Mouse (Mus musculus) liver, adult 2 months (tissue): Measurements from ENCODE around the gene Hist1h4h. TPM values are rescaled to one million over a fixed set of nuclear protein-coding genes. Genes with fewer than 3 reads are reported as not detected.
"Not testable (repeated sequence)": the region's sequence is repeated elsewhere in the genome, so short reads cannot be mapped to it uniquely, and the experiment has no call there.

ENCODE experiments used
- DNase-seq: peaks from one replicate; pipeline ENCODE4 v3.0.0-alpha.2; 2011; ENCODE audit warnings: low read depth, low spot score; ENCODE audit errors: extremely low read depth
- H3K27ac ChIP-seq: fragments of 200-500 bp; replicated peaks from 2 replicates; pipeline ENCODE4 v1.5.1; 2012; ENCODE audit warnings: low read depth, mild to moderate bottlenecking, control low read depth, inconsistent platforms, low read length; ENCODE audit not compliant: insufficient read depth
- H3K27me3 ChIP-seq: fragments of 200-500 bp; 2 replicates; pipeline ENCODE4 v1.6.1; 2012; ENCODE audit warnings: mild to moderate bottlenecking, moderate library complexity, low read length, inconsistent platforms; ENCODE audit not compliant: control insufficient read depth, insufficient read depth
- H3K36me3 ChIP-seq: fragments of 200-500 bp; 2 replicates; pipeline ENCODE4 v1.6.1; 2012; ENCODE audit warnings: low read length, inconsistent platforms; ENCODE audit not compliant: control insufficient read depth, insufficient read depth
- H3K4me1 ChIP-seq: fragments of 200-500 bp; 2 replicates; pipeline ENCODE4 v1.6.1; 2011; ENCODE audit warnings: low read length; ENCODE audit not compliant: control insufficient read depth, insufficient read depth
- H3K4me3 ChIP-seq: fragments of 200-500 bp; 2 replicates; pipeline ENCODE4 v1.5.1; 2011; ENCODE audit warnings: low read depth, mild to moderate bottlenecking, control low read depth, low read length, moderate library complexity; ENCODE audit not compliant: insufficient read depth
- H3K79me2 ChIP-seq: fragments of 200-500 bp; 2 replicates; pipeline ENCODE4 v1.6.1; 2012; ENCODE audit warnings: inconsistent platforms, mild to moderate bottlenecking, low read length, moderate library complexity; ENCODE audit not compliant: control insufficient read depth, insufficient read depth
- H3K9ac ChIP-seq: fragments of 200-500 bp; 2 replicates; pipeline ENCODE4 v1.6.1; 2012; ENCODE audit warnings: low read depth, mild to moderate bottlenecking, control low read depth, inconsistent platforms, low read length
- CTCF ChIP-seq: fragments of 200-500 bp; IDR thresholded peaks from 2 replicates; pipeline ENCODE4 v1.5.1; 2011; ENCODE audit warnings: low read depth, low read length, control low read depth
- POLR2A ChIP-seq: fragments of 200-500 bp; IDR thresholded peaks from 2 replicates; pipeline ENCODE4 v1.6.1; 2011; ENCODE audit warnings: low read length, control low read depth; ENCODE audit not compliant: insufficient read depth; ENCODE audit errors: extremely low read depth
- WGBS: fragments of 180-500 bp; shearing (Covaris S2); methylation state at CpG from one replicate; pipeline ENCODE4 v1.1.7; 2018; 5-methylcytosine and 5-hydroxymethylcytosine counted together
- polyA plus RNA-seq: library from polyadenylated mRNA; depleted of rRNA; stranded (reverse); fragments of >200 nt; gene quantifications from 2 replicates; pipeline ENCODE4 v1.2.3, GENCODE M21; 2012
- total RNA-seq: library from RNA; depleted of rRNA; stranded (reverse); fragments of >200 nt; gene quantifications from 2 replicates; pipeline ENCODE4 v1.2.3, GENCODE M21; 2014

Gene Hist1h4h
- total and polyA plus RNA-seq, 2 experiments, result 8.5 to 706 TPM

DNA sequence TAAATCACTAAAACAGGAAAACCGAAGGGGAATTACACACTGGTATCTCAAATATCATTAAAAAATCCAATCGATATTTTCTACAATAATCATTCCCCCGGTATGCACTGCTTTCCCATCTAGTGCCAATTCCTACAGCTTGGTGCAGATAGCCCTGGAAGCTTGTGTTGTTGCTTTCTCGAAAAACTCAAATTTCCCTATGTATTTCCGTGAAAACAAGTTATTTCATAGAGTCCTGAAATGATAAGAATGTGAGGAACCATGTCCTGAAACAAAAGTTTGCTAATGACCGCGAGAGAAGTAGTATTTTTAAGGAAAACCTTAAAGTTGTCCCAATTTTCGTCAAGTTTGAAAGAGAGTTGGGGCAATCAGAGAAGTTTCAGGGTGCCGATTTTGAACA lies 23.5 kb downstream of the Hist1h4h start:
- no peak overlapping the region; the same call in 1 of the 2 replicates for H3K4me3 ChIP-seq
- H3K27me3 ChIP-seq, result no peaks in the 10 kb centered on the region
- no peak overlapping the region for H3K9ac ChIP-seq
- H3K79me2 ChIP-seq, result no peaks in the 10 kb centered on the region
- no peaks in the 10 kb centered on the region; the same call in 1 of the 2 replicates for H3K4me1 ChIP-seq
- no peak overlapping the region for H3K27ac ChIP-seq
- no peaks in the 10 kb centered on the region for H3K36me3 ChIP-seq
- peak; percentile 29 for DNase-seq
- 9% methylated on average over 9 of the region's 9 CpGs for WGBS
- TF ChIP-seq CTCF (no peak), POLR2A (no peak)

DNA sequence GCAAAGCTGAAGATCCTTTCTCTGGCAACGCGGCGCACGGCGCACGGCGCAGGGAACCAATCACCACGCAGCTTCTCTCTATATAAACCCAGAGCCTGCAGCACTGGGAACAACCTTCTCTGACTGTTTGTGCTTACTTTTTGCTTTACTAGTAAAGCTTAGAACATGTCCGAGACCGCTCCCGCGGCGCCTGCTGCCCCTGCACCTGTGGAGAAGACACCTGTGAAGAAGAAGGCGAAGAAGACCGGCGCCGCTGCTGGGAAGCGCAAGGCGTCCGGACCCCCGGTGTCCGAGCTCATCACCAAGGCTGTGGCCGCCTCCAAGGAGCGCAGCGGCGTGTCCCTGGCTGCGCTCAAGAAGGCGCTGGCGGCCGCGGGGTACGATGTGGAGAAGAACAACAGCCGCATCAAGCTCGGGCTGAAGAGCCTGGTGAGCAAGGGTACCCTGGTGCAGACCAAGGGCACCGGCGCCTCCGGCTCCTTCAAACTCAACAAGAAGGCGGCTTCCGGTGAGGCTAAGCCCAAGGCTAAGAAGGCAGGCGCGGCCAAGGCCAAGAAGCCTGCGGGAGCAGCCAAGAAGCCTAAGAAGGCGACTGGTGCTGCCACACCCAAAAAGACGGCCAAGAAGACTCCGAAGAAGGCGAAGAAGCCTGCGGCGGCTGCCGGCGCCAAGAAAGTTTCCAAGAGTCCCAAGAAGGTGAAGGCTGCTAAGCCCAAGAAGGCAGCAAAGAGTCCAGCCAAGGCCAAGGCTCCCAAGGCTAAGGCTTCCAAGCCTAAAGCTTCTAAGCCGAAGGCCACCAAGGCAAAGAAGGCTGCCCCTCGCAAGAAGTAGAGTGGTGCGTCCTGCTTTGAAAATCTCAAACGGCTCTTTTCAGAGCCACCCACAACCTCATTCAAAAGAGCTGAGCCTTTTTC lies 24.3 kb downstream of the Hist1h4h start:
- Histone ChIP-seq H3K27ac (peak overlapping the region; percentile 27), H3K9ac (peak overlapping the region; percentile 43), H3K79me2 (no peaks in the 10 kb centered on the region), H3K4me1 (no peaks in the 10 kb centered on the region; the same call in 1 of the 2 replicates), H3K27me3 (no peaks in the 10 kb centered on the region), H3K4me3 (peak overlapping the region; percentile 66), H3K36me3 (no peaks in the 10 kb centered on the region)
- WGBS, result under 1% methylated on average over 54 of the region's 54 CpGs
- peak; percentile 80 for DNase-seq
- TF ChIP-seq CTCF (no peak), POLR2A (peak; percentile 90)

DNA sequence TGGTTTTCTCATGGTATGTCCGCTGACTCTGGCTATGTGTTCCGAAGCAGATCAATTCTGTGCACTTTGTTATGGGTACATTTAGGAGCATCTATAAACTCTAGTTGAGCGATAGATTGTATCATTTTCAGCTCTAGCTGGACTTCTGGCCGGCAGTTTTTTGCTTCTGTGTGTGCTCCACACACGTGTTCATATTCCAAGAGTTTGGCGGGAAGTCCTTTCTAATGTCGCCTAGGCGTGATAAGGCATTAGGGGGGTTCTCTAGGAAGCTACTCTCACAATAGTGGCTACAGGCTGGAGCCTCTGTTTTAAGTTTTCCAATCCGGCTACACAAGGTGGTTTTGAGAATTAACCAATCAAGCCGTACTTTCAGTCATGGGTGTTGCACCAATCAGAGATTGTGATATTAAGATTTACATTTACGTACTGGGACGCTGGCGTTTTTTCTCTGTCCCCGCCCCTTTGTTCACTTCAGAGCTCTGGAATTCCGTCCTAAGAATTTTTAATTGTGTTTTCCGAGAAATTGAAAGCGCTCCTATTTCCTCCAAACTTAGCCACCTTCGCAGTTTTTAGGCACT lies 25.1 kb downstream of the Hist1h4h start:
- TF ChIP-seq CTCF, result no peak
- peak overlapping the region; percentile 24 for H3K27ac ChIP-seq
- H3K9ac ChIP-seq, result peak overlapping the region; percentile 43
- peak; percentile 91 for DNase-seq
- H3K4me1 ChIP-seq, result 0 out of 2 replicates have a peak, but pooled peaks cover 2% of the 10 kb centered on the region
- no peaks in the 10 kb centered on the region for H3K27me3 ChIP-seq
- under 1% methylated on average over 18 of the region's 18 CpGs for WGBS
- no peaks in the 10 kb centered on the region for H3K79me2 ChIP-seq
- peak overlapping the region; percentile 66 for H3K4me3 ChIP-seq
- no peaks in the 10 kb centered on the region for H3K36me3 ChIP-seq

DNA sequence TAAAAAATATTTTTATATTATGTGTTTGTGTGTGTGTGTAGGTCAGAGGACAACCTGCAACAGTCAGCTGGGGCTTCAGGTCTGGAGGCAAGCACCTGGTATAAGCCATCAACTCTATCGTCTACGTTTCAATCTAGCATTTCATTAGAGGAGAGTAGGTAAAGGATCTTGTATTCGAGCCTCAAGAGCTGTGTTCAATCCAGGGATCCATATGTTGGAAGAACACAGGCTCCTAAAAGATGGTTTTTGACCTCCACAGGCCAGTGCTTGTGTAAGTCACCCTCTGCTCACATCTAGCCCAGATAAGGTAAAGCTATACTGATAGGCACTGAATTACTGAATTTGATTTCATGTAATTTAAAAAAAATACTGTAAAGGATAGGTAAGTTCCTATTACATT lies 26.1 kb downstream of the Hist1h4h start:
- Histone ChIP-seq H3K4me1 (0 out of 2 replicates have a peak, but pooled peaks cover 2% of the 10 kb centered on the region), H3K27me3 (no peaks in the 10 kb centered on the region), H3K27ac (no peak overlapping the region), H3K4me3 (no peak overlapping the region), H3K36me3 (no peaks in the 10 kb centered on the region), H3K9ac (no peak overlapping the region), H3K79me2 (no peaks in the 10 kb centered on the region)
- TF ChIP-seq CTCF (no peak), POLR2A (no peak)
- no peak for DNase-seq
- 44% methylated on average over 3 of the region's 3 CpGs for WGBS

DNA sequence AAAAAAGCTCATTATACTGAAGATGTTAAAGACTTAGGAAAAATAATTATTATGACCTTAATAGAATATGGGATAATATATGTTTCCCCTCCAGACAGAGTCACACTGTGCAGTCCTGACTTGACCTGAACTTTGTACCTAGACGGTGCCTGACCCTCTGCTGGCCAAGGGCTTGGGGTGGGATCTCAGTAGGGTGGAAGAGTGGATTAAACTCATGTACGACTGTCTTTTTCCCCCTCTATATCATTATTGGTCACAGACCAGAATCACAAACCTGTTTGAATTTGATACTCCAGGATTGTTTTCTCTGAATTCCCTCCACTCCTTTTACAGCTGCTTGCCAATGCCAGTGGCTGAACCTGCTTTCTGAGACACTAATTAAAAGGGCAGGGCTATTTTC lies 29.8 kb downstream of the Hist1h4h start:
- DNase-seq, H3K4me3 ChIP-seq, H3K27ac ChIP-seq, H3K27me3 ChIP-seq, H3K4me1 ChIP-seq, H3K9ac ChIP-seq, H3K36me3 ChIP-seq, H3K79me2 ChIP-seq: not testable (repeated sequence)
- 9% methylated on average over 2 of the region's 2 CpGs for WGBS

DNA sequence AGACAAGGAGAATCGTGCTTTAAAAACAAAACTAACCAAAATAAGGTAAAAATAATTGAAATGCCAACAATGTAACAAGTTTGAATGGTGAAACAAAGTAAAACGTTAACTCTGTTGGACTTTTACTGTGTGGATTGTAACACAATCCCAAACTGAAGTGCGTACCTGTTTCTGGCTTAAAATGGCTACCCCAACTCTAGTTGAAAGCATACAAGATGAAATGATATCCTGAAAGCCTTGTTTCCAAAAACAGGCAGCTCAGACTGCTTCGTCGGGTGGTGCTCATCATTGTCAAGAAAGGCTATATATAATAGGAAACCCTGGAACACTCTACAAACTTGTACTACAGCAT lies 30.7 kb downstream of the Hist1h4h start:
- H3K79me2 ChIP-seq, H3K27me3 ChIP-seq, DNase-seq, H3K4me1 ChIP-seq, H3K27ac ChIP-seq, H3K36me3 ChIP-seq: not testable (repeated sequence)
- H3K9ac ChIP-seq, result peak overlapping the region; percentile 60
- 0% methylated on average over 2 of the region's 5 CpGs for WGBS
- H3K4me3 ChIP-seq, result peak overlapping the region; percentile 59
